ENCODE assay signal across 18 mouse cellular contexts in the genomic region with DNA sequence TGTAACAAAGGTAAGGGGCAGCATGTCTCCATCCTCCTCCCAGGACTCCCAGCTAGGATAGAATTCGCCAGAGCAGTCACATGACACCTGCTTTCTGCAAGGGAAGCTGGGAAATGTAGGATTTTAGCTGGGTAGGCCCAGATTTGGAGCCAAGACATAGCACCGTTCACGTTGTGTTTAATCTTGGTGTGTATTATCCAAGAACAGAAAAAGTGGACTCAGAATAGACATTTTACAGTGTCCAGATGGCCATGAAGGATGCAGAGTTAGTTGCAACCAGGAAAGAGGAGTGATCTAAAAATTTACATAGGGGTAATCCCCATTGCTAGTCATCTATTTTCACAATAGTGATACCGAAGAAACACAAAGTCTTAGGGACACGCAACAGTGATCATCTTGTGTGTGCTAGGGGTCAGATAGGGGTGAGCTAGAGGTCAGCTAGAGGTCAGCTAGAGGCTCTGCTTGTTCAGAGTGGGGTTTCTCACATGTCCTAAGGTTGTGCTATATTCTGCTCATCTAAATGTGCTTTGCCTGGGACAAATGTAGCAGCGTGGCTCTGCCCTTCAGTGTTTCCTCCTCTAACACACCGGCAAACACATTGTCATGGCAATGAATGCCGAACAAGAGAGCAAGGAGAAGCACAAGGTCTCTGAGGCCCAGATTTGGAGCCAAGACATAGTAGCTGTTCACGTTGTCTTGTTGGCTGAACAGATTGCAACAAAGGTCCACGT.
DNase-seq lines count a peak whose midpoint lies in the region; ATAC-seq lines count a peak whose summit lies in the region.
"Had no signal": no experiment of that assay in that cellular context is flagged by ENCODE, and none has a peak within 500 bp of the region (broad histone marks: within the 10 kb centered on the region; RNA-seq: fewer than 3 reads in every experiment).

No protein-coding gene starts in this region.

- no peak overlapping the region for H3K4me3 ChIP-seq in midbrain, embryonic 16.5 days (ENCODE audit: low read depth, low read length)
- H3K4me3 ChIP-seq: hindbrain, embryonic 15.5 days; stomach, embryonic 15.5 days had no signal

- H3K4me1 ChIP-seq in midbrain, embryonic 16.5 days (ENCODE audit: control insufficient read depth, insufficient read depth, low read length), result no peaks in the 10 kb centered on the region
- H3K4me1 ChIP-seq: hindbrain, embryonic 15.5 days; stomach, embryonic 15.5 days had no signal

- no peaks in the 10 kb centered on the region for H3K27me3 ChIP-seq in midbrain, embryonic 16.5 days (ENCODE audit: control insufficient read depth, insufficient read depth, low read depth, low read length)
- H3K27me3 ChIP-seq: hindbrain, embryonic 15.5 days; stomach, embryonic 15.5 days had no signal

- DNase-seq in left cerebral cortex, adult 11 months (ENCODE audit: low spot score), result peak; percentile 13
- DNase-seq in left cerebral cortex, postnatal 4 days, result no peak
- peak; percentile 27 for DNase-seq in R1 (ENCODE audit: low read depth, low spot score)
- DNase-seq in brain, embryonic 18.5 days (ENCODE audit: low read depth, low spot score), result peak; percentile 8
- DNase-seq in thymus, postnatal 36 days, result no peak
- DNase-seq in layer of hippocampus, postnatal 25 days (ENCODE audit: extremely low spot score in 1 of 2, low spot score in 1 of 2), result no peak
- DNase-seq: cerebellum, adult 9-10 months; gastrocnemius, postnatal 25 days; heart, postnatal 10 days; kidney, adult 11 months; kidney, postnatal 4 days; layer of hippocampus, postnatal 36 days; liver; lung, embryonic 14.5 days had no signal

- no peaks in the 10 kb centered on the region for H3K36me3 ChIP-seq in midbrain, embryonic 16.5 days (ENCODE audit: control insufficient read depth, insufficient read depth, low read length)
- H3K36me3 ChIP-seq: hindbrain, embryonic 15.5 days; stomach, embryonic 15.5 days had no signal

- 80% methylated on average over 10 of the region's 10 CpGs for WGBS in midbrain, embryonic 16.5 days

- intact Hi-C loops in left cerebral cortex, postnatal 4 days (cut with DNase I), result no loop called here

- no peaks in the 10 kb centered on the region for H3K9me3 ChIP-seq in midbrain, embryonic 16.5 days (replicated peaks; ENCODE audit: control insufficient read depth, low read length, poor library complexity, severe bottlenecking)
- H3K9me3 ChIP-seq: hindbrain, embryonic 15.5 days; stomach, embryonic 15.5 days had no signal

- no peak overlapping the region for H3K9ac ChIP-seq in midbrain, embryonic 16.5 days (ENCODE audit: low read depth, low read length)
- H3K9ac ChIP-seq: hindbrain, embryonic 15.5 days; lung, embryonic 14.5 days; stomach, embryonic 15.5 days had no signal

- ATAC-seq in midbrain, embryonic 16.5 days, result peak; percentile 48; the same call in 1 of the 2 replicates
- ATAC-seq: forebrain, embryonic 14.5 days had no signal

- H3K27ac ChIP-seq in midbrain, embryonic 16.5 days (ENCODE audit: low read length), result no peak overlapping the region
- H3K27ac ChIP-seq: hindbrain, embryonic 15.5 days; stomach, embryonic 15.5 days had no signal

- no peak overlapping the region for H3K4me2 ChIP-seq in midbrain, embryonic 16.5 days (ENCODE audit: low read length)
- H3K4me2 ChIP-seq: hindbrain, embryonic 15.5 days; lung, embryonic 14.5 days; stomach, embryonic 15.5 days had no signal

Comparison
In these comparisons a context has a peak if more than half of its experiments do, and no peak if none do; other contexts are left out.
1. DNase-seq: peak in left cerebral cortex, adult 11 months (single experiment), R1 (single experiment) and brain, embryonic 18.5 days (single experiment); none in left cerebral cortex, postnatal 4 days (single experiment), thymus, postnatal 36 days (0 of 2) and layer of hippocampus, postnatal 25 days (0 of 2).